Mouse (Mus musculus) E14TG2a.4 (cell line): ENCODE data around the gene Gm4847.

Experiments
- H3K27me3 ChIP-seq: 2 replicates; pipeline ENCODE4 v1.6.1; 2014; ENCODE audit warnings: low read length, control low read depth; ENCODE audit not compliant: insufficient read depth
- H3K36me3 ChIP-seq: 2 replicates; pipeline ENCODE4 v1.6.1; 2014; ENCODE audit warnings: low read length, control low read depth; ENCODE audit not compliant: insufficient read depth
- H3K4me1 ChIP-seq: replicated peaks from 2 replicates; pipeline ENCODE4 v1.6.1; 2014; ENCODE audit warnings: low read depth, low read length, control low read depth
- H3K4me3 ChIP-seq: replicated peaks from 2 replicates; pipeline ENCODE4 v1.5.1; 2014; ENCODE audit warnings: mild to moderate bottlenecking, low read length
- H3K9me3 ChIP-seq: 2 replicates; pipeline ENCODE4 v1.6.1; 2014; ENCODE audit warnings: low read length, control low read depth
- CTCF ChIP-seq: conservative IDR thresholded peaks from 2 replicates; pipeline ENCODE4 v1.5.1; 2014; ENCODE audit warnings: low read length
- NANOG ChIP-seq: IDR thresholded peaks from 2 replicates; pipeline ENCODE4 v1.6.1; 2014; ENCODE audit warnings: borderline replicate concordance, low read length, mixed read lengths
- POU5F1 ChIP-seq: IDR thresholded peaks from 2 replicates; pipeline ENCODE4 v1.6.1; 2014; ENCODE audit warnings: low read length, borderline replicate concordance

The Gm4847 gene

DNA sequence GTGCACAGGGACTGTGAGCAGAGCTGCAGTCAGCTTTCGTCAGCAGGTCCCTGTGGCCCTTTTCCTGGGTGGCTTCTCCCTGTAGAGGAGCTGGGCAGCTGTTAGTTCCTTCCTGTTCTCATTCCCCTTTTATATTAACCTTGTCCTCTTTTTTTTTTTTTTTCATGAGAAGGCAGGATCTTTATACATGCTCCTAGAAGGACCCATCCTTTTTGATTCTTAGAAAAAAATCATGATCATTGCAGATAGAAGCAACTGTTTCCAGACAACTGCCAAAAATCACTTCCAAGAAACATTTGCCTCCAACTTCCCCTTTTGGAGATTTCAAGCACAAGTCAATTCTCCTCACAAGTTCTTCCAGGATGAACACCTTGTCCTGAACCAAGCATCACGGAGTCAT lies at the start of gene Gm4847:
TSS of gene Gm4847 (minus strand) at position 101 of the 400 bp plus-strand sequence.
- TF ChIP-seq CTCF, result no peak
- no peak for TF ChIP-seq NANOG
- no peak for TF ChIP-seq POU5F1

DNA sequence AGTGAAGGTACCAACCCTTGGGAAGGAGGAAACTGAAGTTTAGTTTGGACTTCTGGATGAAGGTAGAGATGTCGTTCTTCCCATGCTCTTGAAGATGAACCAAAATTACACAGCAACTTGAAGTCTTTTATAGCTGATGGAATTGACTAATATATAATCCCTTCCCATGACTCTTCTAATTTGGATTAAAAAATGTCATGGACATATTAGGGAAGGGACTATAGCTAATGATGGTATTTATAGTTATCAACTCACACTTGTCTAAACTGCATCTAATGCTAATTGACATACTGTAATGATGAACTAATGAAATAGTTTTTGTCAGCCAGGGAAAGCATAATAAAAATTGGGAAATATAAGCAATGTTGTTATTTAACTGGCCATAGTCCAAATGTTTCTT lies 34.3 kb upstream of the Gm4847 start, which contains the start of gene Fmo9:
TSS of gene Fmo9 (minus strand) at position 101 of the 400 bp plus-strand sequence.
- Histone ChIP-seq H3K27me3 (no peaks in the 10 kb centered on the region), H3K4me1 (no peaks in the 10 kb centered on the region), H3K36me3 (no peaks in the 10 kb centered on the region), H3K9me3 (no peaks in the 10 kb centered on the region), H3K4me3 (no peak within 1 kb of the TSS)
- no peak for TF ChIP-seq NANOG
- no peak for TF ChIP-seq CTCF
- TF ChIP-seq POU5F1, result no peak

More for the DNA sequence above, at the start of gene Gm4847:
- no peaks in the 10 kb centered on the region for H3K4me1 ChIP-seq
- no peaks in the 10 kb centered on the region for H3K27me3 ChIP-seq
- no peak within 1 kb of the TSS for H3K4me3 ChIP-seq
- peaks cover 14% of the 10 kb centered on the region for H3K9me3 ChIP-seq
- no peaks in the 10 kb centered on the region for H3K36me3 ChIP-seq

DNA sequence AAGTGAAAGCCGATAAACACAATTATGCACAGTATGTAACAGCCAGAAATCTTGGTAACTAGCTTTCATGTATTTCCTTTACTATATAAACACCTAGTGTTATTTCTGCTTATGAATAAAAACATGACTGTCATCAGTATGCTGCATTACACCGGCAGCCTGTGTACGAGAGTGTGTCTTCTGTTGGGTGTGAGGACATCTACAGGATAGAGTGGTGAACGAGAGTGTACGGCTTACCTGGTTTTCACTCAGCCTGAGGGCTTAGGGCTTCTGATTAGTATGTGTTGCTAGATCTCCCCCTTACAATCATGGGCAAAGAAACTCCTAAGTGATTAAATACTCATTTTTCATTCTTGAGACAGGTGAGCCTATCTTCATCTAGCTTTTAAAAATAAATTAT lies 21.8 kb upstream of the Gm4847 start:
- Histone ChIP-seq H3K27me3 (no peaks in the 10 kb centered on the region), H3K4me3 (no peak overlapping the region), H3K9me3 (no peaks in the 10 kb centered on the region), H3K4me1 (no peaks in the 10 kb centered on the region), H3K36me3 (no peaks in the 10 kb centered on the region)
- TF ChIP-seq NANOG (no peak), POU5F1 (no peak), CTCF (no peak)

DNA sequence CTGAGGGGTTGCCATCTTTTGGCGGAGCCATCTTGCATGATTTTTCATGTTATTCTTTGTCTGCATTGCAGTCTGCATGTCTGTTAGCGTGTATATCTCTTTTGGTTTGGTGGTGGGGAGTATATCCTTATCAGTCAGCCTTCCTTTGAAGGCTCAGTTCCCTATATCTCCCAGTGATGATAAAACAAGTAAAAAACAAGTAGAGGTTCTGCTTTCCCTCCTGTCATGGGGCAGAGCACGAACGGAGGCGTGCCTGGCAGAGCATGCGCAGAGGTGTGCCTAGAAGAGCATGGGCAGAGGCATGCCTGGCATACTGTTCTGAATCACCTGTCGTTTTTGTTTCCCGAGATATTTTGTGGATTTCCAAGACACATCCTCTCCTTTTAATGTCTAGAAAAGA lies 13.3 kb upstream of the Gm4847 start:
- no peaks in the 10 kb centered on the region for H3K36me3 ChIP-seq
- TF ChIP-seq POU5F1 (no peak), CTCF (no peak), NANOG (no peak)
- no peaks in the 10 kb centered on the region for H3K4me1 ChIP-seq
- H3K4me3 ChIP-seq, result no peak overlapping the region
- H3K9me3 ChIP-seq, result no peaks in the 10 kb centered on the region
- H3K27me3 ChIP-seq, result no peaks in the 10 kb centered on the region
